Mouse (Mus musculus): ENCODE data around the gene Zswim1.
"Not testable (repeated sequence)": the region's sequence is repeated elsewhere in the genome, so short reads cannot be mapped to it uniquely, and the experiment has no call there.

The Zswim1 gene

DNA sequence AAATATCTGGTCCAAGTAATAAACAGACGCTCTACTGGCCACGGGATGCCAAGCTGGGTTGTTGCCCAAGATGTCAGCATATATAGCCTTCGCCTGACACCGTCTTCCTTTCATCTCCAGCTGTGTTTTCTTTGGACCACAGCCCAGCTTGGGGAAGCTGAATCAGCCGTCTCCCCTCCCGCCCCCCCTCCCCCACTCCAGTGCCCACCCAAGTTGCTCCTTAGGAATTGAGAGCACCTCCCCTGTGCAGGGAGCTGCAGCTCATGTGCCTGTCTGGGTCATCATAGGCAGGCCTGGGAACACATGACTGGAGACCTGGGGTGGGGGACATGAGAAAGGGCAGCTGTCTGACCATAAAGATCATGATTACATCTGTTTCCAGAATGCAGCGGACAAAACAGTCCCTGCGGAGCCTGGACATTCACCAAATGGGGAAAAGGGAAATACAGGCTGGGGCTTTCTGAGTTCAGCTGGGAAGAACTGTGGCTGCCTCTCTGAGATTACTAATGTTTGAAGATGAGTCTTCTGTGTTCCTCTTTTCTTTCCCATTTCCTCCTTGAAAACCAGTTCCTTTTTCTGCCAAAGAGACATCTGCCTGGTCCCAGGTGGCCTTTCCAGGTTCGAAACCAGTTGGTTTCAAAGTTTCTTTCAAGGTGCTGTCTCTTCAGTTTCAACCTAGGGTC is 39.8 kb downstream of the Zswim1 start:
- intact Hi-C loops (cut with DNase I) = no loop called here

DNA sequence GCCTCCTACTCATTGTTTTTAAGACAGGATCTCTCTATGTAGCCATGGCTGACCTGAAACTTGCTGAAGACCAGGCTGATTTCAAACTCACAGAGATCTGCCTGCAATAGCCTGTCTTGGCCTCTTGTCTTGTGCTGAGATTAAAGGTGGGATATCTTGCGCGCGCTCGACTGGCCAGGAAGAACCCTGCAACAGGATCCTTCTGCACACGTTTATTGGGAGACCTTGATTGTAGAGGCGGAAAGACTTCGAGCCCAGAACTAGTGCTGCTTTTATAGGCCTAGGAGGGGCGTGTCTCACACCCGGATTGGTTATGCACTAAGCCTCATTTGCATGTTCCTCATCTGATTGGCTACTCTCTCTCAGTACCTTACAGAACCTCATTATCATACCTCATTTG is 40.9 kb downstream of the Zswim1 start:
- intact Hi-C loops (cut with DNase I) = not testable (repeated sequence)

DNA sequence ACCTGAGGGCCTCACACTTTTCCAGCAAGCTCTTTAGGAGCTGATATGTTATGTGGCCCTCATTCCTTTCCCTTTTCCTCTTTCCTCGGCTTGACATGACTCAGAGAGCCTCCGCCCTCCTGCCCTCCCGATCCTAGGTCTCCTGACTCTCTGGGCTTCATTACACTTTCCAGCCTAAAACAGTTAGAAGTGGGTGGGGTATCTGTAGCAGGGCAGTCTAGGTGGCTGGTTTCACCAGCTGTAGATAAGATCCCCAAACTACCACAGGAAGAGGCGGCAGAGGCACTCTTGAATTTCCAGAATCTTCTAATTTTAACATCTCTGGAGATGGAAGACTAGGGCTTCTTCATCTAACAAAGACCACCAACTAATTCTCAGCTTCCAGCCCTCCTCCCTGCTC is 42.1 kb downstream of the Zswim1 start:
- intact Hi-C loops (cut with DNase I) = no loop called here

GRCm38 (mm10) chr2:164866741-164867551 is 44.5 kb downstream of the Zswim1 start:
- intact Hi-C loops (cut with DNase I) = no loop called here

DNA sequence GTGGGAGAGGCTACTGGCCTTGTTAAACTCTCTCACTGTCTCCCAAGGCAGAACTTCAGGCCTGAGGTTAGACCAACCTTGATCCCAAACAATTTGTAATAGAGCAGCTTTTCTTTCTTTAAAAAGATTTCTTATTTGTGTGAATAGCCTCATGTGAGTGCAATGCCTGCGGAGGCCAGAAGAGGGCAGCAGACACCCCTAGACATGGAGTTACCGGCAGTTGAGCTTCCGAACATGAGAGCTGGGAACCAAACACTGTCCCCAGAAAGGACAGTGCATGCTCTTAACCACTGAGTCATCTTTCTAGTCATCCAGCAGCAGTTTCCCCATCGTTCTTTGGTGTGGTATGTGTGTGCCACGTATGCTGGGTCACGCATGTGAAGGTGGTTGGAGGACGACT is 45.1 kb downstream of the Zswim1 start:
- intact Hi-C loops (cut with DNase I) = no loop called here

- intact Hi-C loops (cut with DNase I) = no loop called here
Observed at GRCm38 (mm10) chr2:164868491-164868890, 46.0 kb downstream of the Zswim1 start.

- intact Hi-C loops (cut with DNase I) = loop anchor here (5.0 kb wide), 1 partner anchor 39 kb away; the partner anchor contains the start of genes Ctsa and Neurl2
Observed at GRCm38 (mm10) chr2:164871602-164872303, 49.3 kb downstream of the Zswim1 start.

GRCm38 (mm10) chr2:164873621-164874020 is 51.1 kb downstream of the Zswim1 start:
- intact Hi-C loops (cut with DNase I) = loop anchor here (5.0 kb wide), 1 partner anchor 41 kb away; the partner anchor contains the start of genes Ctsa and Neurl2

- intact Hi-C loops (cut with DNase I) = loop anchor here (5.0 kb wide), 1 partner anchor 42 kb away; the partner anchor contains the start of genes Ctsa and Neurl2
Observed at GRCm38 (mm10) chr2:164874239-164874769, 51.8 kb downstream of the Zswim1 start.

- intact Hi-C loops (cut with DNase I) = not testable (repeated sequence)
Observed at GRCm38 (mm10) chr2:164875648-164876047, 53.2 kb downstream of the Zswim1 start.
